8 mouse cellular contexts compared by ENCODE assay signal in genomic region chr8:110921492-110922230, GRCm38 (mm10). TPM values are rescaled to one million over a fixed set of nuclear protein-coding genes. Genes with fewer than 3 reads are reported as not detected.
DNase-seq lines count a peak whose midpoint lies in the region; ATAC-seq and TF ChIP-seq lines count a peak whose summit lies in the region.

No protein-coding gene starts in this region.

- no peak for TF ChIP-seq EP300 in CH12.LX (IDR thresholded peaks at IDR 0.05; ENCODE audit: low read length)

- H3K4me3 ChIP-seq in CH12.LX (replicated peaks in 1 of 3; ENCODE audit: low read depth in 2 of 3, low read length in 2 of 3, poor library complexity in 1 of 3), result peak overlapping the region; percentile 87 to 98 (median 89)
- H3K4me3 ChIP-seq in limb, embryonic 13.5 days, result peak overlapping the region; percentile 80
- H3K4me3 ChIP-seq in midbrain, postnatal 0 days (ENCODE audit: low read depth, low read length), result peak overlapping the region; percentile 77; the same call in 1 of the 2 replicates

- no peaks in the 10 kb centered on the region for H3K27me3 ChIP-seq in CH12.LX (replicated peaks)
- no peaks in the 10 kb centered on the region for H3K27me3 ChIP-seq in limb, embryonic 13.5 days
- H3K27me3 ChIP-seq in midbrain, postnatal 0 days (ENCODE audit: insufficient read depth, low read length), result no peaks in the 10 kb centered on the region

- no peak for TF ChIP-seq CTCF in CH12.LX (conservative IDR thresholded peaks at IDR 0.05 in 1 of 2, IDR thresholded peaks at IDR 0.05 in 1 of 2; ENCODE audit: low read depth in 2 of 2, low read length in 2 of 2)
- no peak for TF ChIP-seq CTCF in midbrain, postnatal 0 days (IDR thresholded peaks at IDR 0.05)

- dilution Hi-C loops in CH12.LX (cut with MboI; ENCODE audit: extremely low pct_ligation_motif_present, extremely low pct_unique_long_range_greater_than_20kb, low sequenced_read_pairs), result no loop called here

- H3K27ac ChIP-seq in CH12.LX (ENCODE audit: insufficient read depth, low read depth), result peak overlapping the region; percentile 72
- H3K27ac ChIP-seq in limb, embryonic 13.5 days, result peak overlapping the region; percentile 87
- H3K27ac ChIP-seq in midbrain, postnatal 0 days (ENCODE audit: low read depth, low read length), result no peak overlapping the region

- in situ Hi-C loops in CH12.LX (cut with MboI; ENCODE audit: low pct_ligation_motif_present, low pct_unique_long_range_greater_than_20kb, low sequenced_read_pairs), result no loop called here

- peaks cover 11 to 70% of the 10 kb centered on the region in 2 experiments for H3K4me1 ChIP-seq in CH12.LX (ENCODE audit: control insufficient read depth in 1 of 2, insufficient read depth in 2 of 2)
- peaks cover 36% of the 10 kb centered on the region for H3K4me1 ChIP-seq in limb, embryonic 13.5 days
- peaks cover 13% of the 10 kb centered on the region for H3K4me1 ChIP-seq in midbrain, postnatal 0 days (ENCODE audit: insufficient read depth, low read length)

- H3K36me3 ChIP-seq in CH12.LX (replicated peaks in 1 of 2; ENCODE audit: control insufficient read depth in 1 of 2, insufficient read depth in 1 of 2, low read length in 1 of 2), result peaks cover 4 to 24% of the 10 kb centered on the region in 2 experiments
- peaks cover 11% of the 10 kb centered on the region for H3K36me3 ChIP-seq in limb, embryonic 13.5 days
- no peaks in the 10 kb centered on the region for H3K36me3 ChIP-seq in midbrain, postnatal 0 days (ENCODE audit: insufficient read depth, low read length)

- H3K9me3 ChIP-seq in CH12.LX (replicated peaks; ENCODE audit: low read length), result peaks cover 4% of the 10 kb centered on the region
- no peaks in the 10 kb centered on the region for H3K9me3 ChIP-seq in limb, embryonic 13.5 days
- no peaks in the 10 kb centered on the region for H3K9me3 ChIP-seq in midbrain, postnatal 0 days (ENCODE audit: low read length)

- H3K9ac ChIP-seq in CH12.LX (ENCODE audit: insufficient read depth, low read depth), result peak overlapping the region; percentile 96
- peak overlapping the region; percentile 91 for H3K9ac ChIP-seq in limb, embryonic 13.5 days
- H3K9ac ChIP-seq in midbrain, postnatal 0 days (replicated peaks; ENCODE audit: low read length, poor library complexity, severe bottlenecking), result no peak overlapping the region; the same call in 1 of the 2 replicates

- peaks cover 57% of the 10 kb centered on the region for H3K79me2 ChIP-seq in CH12.LX (replicated peaks; ENCODE audit: control insufficient read depth, extremely low read depth, insufficient read depth, poor library complexity, severe bottlenecking)

- DNase-seq in CH12.LX (ENCODE audit: extremely low read depth) (no peak), R1 (ENCODE audit: low read depth, low spot score) (peak; percentile 39)
- DNase-seq in heart, postnatal 4 days, result peak; percentile 49
- no peak for DNase-seq in midbrain, postnatal 0 days (ENCODE audit: low spot score)
- DNase-seq in right cerebral cortex, postnatal 4 days, result no peak
- no peak for DNase-seq in cerebellum, postnatal 14 days

- TF ChIP-seq RAD21 in CH12.LX (IDR thresholded peaks at IDR 0.05; ENCODE audit: low read depth, low read length), result no peak

- ATAC-seq in erythroid progenitor cell, adult 5-6 weeks (replicated peaks; ENCODE audit: low FRiP score, poor library complexity, severe bottlenecking), result peak; percentile 75
- ATAC-seq in limb, embryonic 13.5 days (ENCODE audit: low FRiP score, low read depth), result no peak
- ATAC-seq in midbrain, postnatal 0 days (ENCODE audit: low FRiP score), result no peak

- H3K4me2 ChIP-seq in CH12.LX (ENCODE audit: insufficient read depth, low read depth, poor library complexity, severe bottlenecking), result peak overlapping the region; percentile 89
- peak overlapping the region; percentile 93 for H3K4me2 ChIP-seq in limb, embryonic 13.5 days (replicated peaks)
- peak overlapping the region; percentile 85 for H3K4me2 ChIP-seq in midbrain, postnatal 0 days (ENCODE audit: low read depth, low read length, poor library complexity, severe bottlenecking)

- WGBS in limb, embryonic 13.5 days, result 7% methylated on average over 7 of the region's 7 CpGs
- WGBS in midbrain, postnatal 0 days, result 39% methylated on average over 7 of the region's 7 CpGs

- TF ChIP-seq POLR2A in CH12.LX (IDR thresholded peaks at IDR 0.05; ENCODE audit: low read depth, low read length), result no peak

TF ChIP-seq in CH12.LX, 34 proteins besides CTCF, POLR2A, EP300 and RAD21:
- TF ChIP-seq MYC (IDR thresholded peaks at IDR 0.05; ENCODE audit: low read depth, low read length), result peak; percentile 18; the same call in 1 of the 2 replicates
- no peak for TF ChIP-seq CHD2 (IDR thresholded peaks at IDR 0.05; ENCODE audit: low read length)
- peak; percentile 26; the same call in 1 of the 2 replicates for TF ChIP-seq MAX (IDR thresholded peaks at IDR 0.05; ENCODE audit: low read length)
- peak; percentile 22; the same call in 1 of the 2 replicates for TF ChIP-seq HCFC1 (IDR thresholded peaks at IDR 0.05; ENCODE audit: low read depth, low read length)

RNA-seq across cellular contexts. Expression of gene St3gal2, which starts 1.9 kb away (rescaled TPM):
- total RNA-seq in CH12.LX (2012; rRNA removed) (14.6 and 16.9 TPM in 2 replicates), CH12.LX (2014; rRNA removed) (16.4 and 17.0 TPM in 2 replicates)
- 41.4 and 44.5 TPM in 2 replicates for polyA plus RNA-seq in CH12.LX (2012; ENCODE audit: insufficient read length, low read depth)
- total RNA-seq in erythroid progenitor cell, adult 5-6 weeks (2015; ENCODE audit: low replicate concordance), result 30.6 and 40.0 TPM in 2 replicates
- 34.0 and 40.6 TPM in 2 replicates for total RNA-seq in erythroid progenitor cell, adult 5-6 weeks (2017; ENCODE audit: low replicate concordance)
- 10 to 100 TPM; 36.7 to 38.2 TPM for total RNA-seq in heart, postnatal 4 days (2021)
- 31.7 and 34.5 TPM in 2 replicates for polyA plus RNA-seq in limb, embryonic 13.5 days (2015; fragmentation: Nextera tagmentation; extraction: Ambion mirVana)
- 39.7 and 45.7 TPM in 2 replicates for total RNA-seq in midbrain, postnatal 0 days (2014; rRNA removed)
- polyA plus RNA-seq in midbrain, postnatal 0 days (2015; fragmentation: Nextera tagmentation; extraction: Ambion mirVana), result 20.4 and 21.3 TPM in 2 replicates

RNA-seq across cellular contexts. Expression of gene Fuk, which starts 19.4 kb away (rescaled TPM):
- total RNA-seq in CH12.LX (2012; rRNA removed), result 14.3 and 14.4 TPM in 2 replicates
- 6.6 and 6.8 TPM in 2 replicates for total RNA-seq in CH12.LX (2014; rRNA removed)
- polyA plus RNA-seq in CH12.LX (2012; ENCODE audit: insufficient read length, low read depth), result 6.4 and 7.0 TPM in 2 replicates
- 0.42 TPM in 1 of 2 replicates, not detected in the other for total RNA-seq in erythroid progenitor cell, adult 5-6 weeks (2015; ENCODE audit: low replicate concordance)
- 0.51 and 1.4 TPM in 2 replicates for total RNA-seq in erythroid progenitor cell, adult 5-6 weeks (2017; ENCODE audit: low replicate concordance)
- 1 to 10 TPM; 6.6 to 6.9 TPM for total RNA-seq in heart, postnatal 4 days (2021)
- polyA plus RNA-seq in limb, embryonic 13.5 days (2015; fragmentation: Nextera tagmentation; extraction: Ambion mirVana), result 14.7 and 16.1 TPM in 2 replicates
- 11.8 and 15.5 TPM in 2 replicates for total RNA-seq in midbrain, postnatal 0 days (2014; rRNA removed)
- polyA plus RNA-seq in midbrain, postnatal 0 days (2015; fragmentation: Nextera tagmentation; extraction: Ambion mirVana), result 3.5 and 4.4 TPM in 2 replicates

Comparison
In these comparisons a context has a peak if more than half of its experiments do, and no peak if none do; other contexts are left out.
1. DNase-seq: peak in R1 (single experiment) and heart, postnatal 4 days (single experiment); none in CH12.LX (single experiment), midbrain, postnatal 0 days (single experiment), right cerebral cortex, postnatal 4 days (single experiment) and cerebellum, postnatal 14 days (0 of 2).
2. Peak in every context shown above with its lines, with median percentiles within 50 percentile points of each other: H3K4me2 ChIP-seq and H3K4me3 ChIP-seq.